Mouse (Mus musculus): ENCODE results near the gene Ngb.

DNA sequence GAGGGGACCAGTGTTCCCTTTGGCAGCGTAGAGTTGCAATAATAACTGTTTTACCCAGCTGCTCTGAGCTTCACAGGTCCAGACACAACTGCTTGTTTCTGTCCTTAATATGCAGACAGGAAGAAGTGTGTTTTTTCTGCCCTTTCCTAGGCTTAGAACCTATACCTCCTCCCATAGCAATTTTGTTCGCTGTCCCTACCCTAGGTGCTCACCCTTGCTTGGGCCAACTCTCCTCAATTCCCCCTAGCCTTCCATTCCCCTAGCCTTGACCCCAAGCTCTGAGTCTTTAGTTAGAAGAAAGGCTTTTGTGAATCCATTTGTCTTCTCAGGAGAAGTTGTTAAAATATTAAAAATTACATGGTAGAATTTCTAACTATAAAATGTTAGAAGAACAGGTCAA is 36.4 kb upstream of the Ngb start:
- TF ChIP-seq CTCF (IDR thresholded peaks at IDR 0.05; ENCODE audit: control insufficient read depth, insufficient read depth, insufficient read length) (no peak), MAX (IDR thresholded peaks at IDR 0.05) (no peak), USF1 (IDR thresholded peaks at IDR 0.05; ENCODE audit: low read depth) (no peak), FOSL1 (IDR thresholded peaks at IDR 0.05; ENCODE audit: insufficient read depth, low read length, poor library complexity, severe bottlenecking) (no peak), MYOD1 (IDR thresholded peaks at IDR 0.05; ENCODE audit: control insufficient read depth, insufficient read length, low read depth) (no peak), CEBPB (IDR thresholded peaks at IDR 0.05; ENCODE audit: low read depth) (no peak), MYOG (IDR thresholded peaks at IDR 0.05; ENCODE audit: control insufficient read depth, extremely low read depth, insufficient read length) (no peak)

Measured in C2C12 (cell line).